Mouse (Mus musculus): ENCODE results near the gene 4933428G20Rik.

4933428G20Rik gene

GRCm38 (mm10) chr11:97505784-97506183, 5.6 kb upstream of the 4933428G20Rik start:
- DNase-seq (ENCODE audit: low read depth, low spot score), result no peak

- DNase-seq (ENCODE audit: low read depth, low spot score), result no peak
Measured at GRCm38 (mm10) chr11:97502846-97503245, 2.7 kb upstream of the 4933428G20Rik start.

GRCm38 (mm10) chr11:97502383-97502782, 2.2 kb upstream of the 4933428G20Rik start:
- no peak for DNase-seq (ENCODE audit: low read depth, low spot score)

- DNase-seq (ENCODE audit: low read depth, low spot score), result no peak
Measured at GRCm38 (mm10) chr11:97500720-97501448, 744 bp upstream of the 4933428G20Rik start.

- no peak for DNase-seq (ENCODE audit: low read depth, low spot score)
Measured at GRCm38 (mm10) chr11:97497543-97497942, 2.6 kb downstream of the 4933428G20Rik start.

- DNase-seq (ENCODE audit: low read depth, low spot score), result no peak
Measured at GRCm38 (mm10) chr11:97492836-97493235, 7.3 kb downstream of the 4933428G20Rik start.

- no peak for DNase-seq (ENCODE audit: low read depth, low spot score)
Measured at GRCm38 (mm10) chr11:97491640-97492039, 8.5 kb downstream of the 4933428G20Rik start.

- DNase-seq (ENCODE audit: low read depth, low spot score), result peak; percentile 50
Measured at GRCm38 (mm10) chr11:97489589-97490324, 10.4 kb downstream of the 4933428G20Rik start.

- no peak for DNase-seq (ENCODE audit: low read depth, low spot score)
Measured at GRCm38 (mm10) chr11:97487656-97488055, 12.5 kb downstream of the 4933428G20Rik start.

GRCm38 (mm10) chr11:97485661-97486060, 14.5 kb downstream of the 4933428G20Rik start:
- no peak for DNase-seq (ENCODE audit: low read depth, low spot score)

GRCm38 (mm10) chr11:97479824-97480223, 20.3 kb downstream of the 4933428G20Rik start:
- DNase-seq (ENCODE audit: low read depth, low spot score), result no peak

GRCm38 (mm10) chr11:97479085-97479484, 21.1 kb downstream of the 4933428G20Rik start:
- no peak for DNase-seq (ENCODE audit: low read depth, low spot score)

GRCm38 (mm10) chr11:97478345-97478744, 21.8 kb downstream of the 4933428G20Rik start:
- no peak for DNase-seq (ENCODE audit: low read depth, low spot score)

- DNase-seq (ENCODE audit: low read depth, low spot score), result no peak
Measured at GRCm38 (mm10) chr11:97477431-97477830, 22.7 kb downstream of the 4933428G20Rik start.

- DNase-seq (ENCODE audit: low read depth, low spot score), result peak; percentile 34
Measured at GRCm38 (mm10) chr11:97476334-97477095, 23.6 kb downstream of the 4933428G20Rik start.

- DNase-seq (ENCODE audit: low read depth, low spot score), result no peak
Measured at GRCm38 (mm10) chr11:97471276-97471675, 28.9 kb downstream of the 4933428G20Rik start.

- no peak for DNase-seq (ENCODE audit: low read depth, low spot score)
Measured at GRCm38 (mm10) chr11:97469828-97470227, 30.3 kb downstream of the 4933428G20Rik start.

- DNase-seq (ENCODE audit: low read depth, low spot score), result peak; percentile 72
Measured at GRCm38 (mm10) chr11:97468639-97469287, 31.4 kb downstream of the 4933428G20Rik start.

- no peak for DNase-seq (ENCODE audit: low read depth, low spot score)
Measured at GRCm38 (mm10) chr11:97466444-97467160, 33.5 kb downstream of the 4933428G20Rik start.

GRCm38 (mm10) chr11:97465957-97466356, 34.2 kb downstream of the 4933428G20Rik start:
- no peak for DNase-seq (ENCODE audit: low read depth, low spot score)

GRCm38 (mm10) chr11:97463991-97464390, 36.1 kb downstream of the 4933428G20Rik start:
- DNase-seq (ENCODE audit: low read depth, low spot score), result no peak

All from retina, adult 2 months (tissue).